Mouse (Mus musculus) heart, embryonic 12.5 days (tissue): ENCODE data around the gene Spsb4. TPM values are rescaled to one million over a fixed set of nuclear protein-coding genes. Genes with fewer than 3 reads are reported as not detected.

Experiments
- ATAC-seq: fragments of 200-750 bp; cut with Nextera tagmentation; 2 replicates; pipeline ENCODE4 v1.8.0; 2017; ENCODE audit warnings: moderate TSS enrichment, moderate library complexity; ENCODE audit not compliant: insufficient number of reproducible peaks, low FRiP score
- H3K27ac ChIP-seq: fragments of 300-500 bp; sonication (generic); 2 replicates; pipeline ENCODE4 v1.5.1; 2016; ENCODE audit warnings: mild to moderate bottlenecking, moderate library complexity; ENCODE audit not compliant: poor library complexity, severe bottlenecking
- H3K27me3 ChIP-seq: fragments of 300-500 bp; sonication (generic); replicated peaks from 2 replicates; pipeline ENCODE4 v1.6.1; 2016; ENCODE audit warnings: mild to moderate bottlenecking, moderate library complexity
- H3K36me3 ChIP-seq: fragments of 300-500 bp; sonication (generic); 2 replicates; pipeline ENCODE4 v1.6.1; 2016; ENCODE audit warnings: mild to moderate bottlenecking, moderate library complexity
- H3K4me1 ChIP-seq: fragments of 300-500 bp; sonication (generic); replicated peaks from 2 replicates; pipeline ENCODE4 v1.6.1; 2016; ENCODE audit warnings: mild to moderate bottlenecking
- H3K4me2 ChIP-seq: fragments of 300-500 bp; sonication (generic); 2 replicates; pipeline ENCODE4 v1.6.1; 2016; ENCODE audit warnings: mild to moderate bottlenecking, moderate library complexity
- H3K4me3 ChIP-seq: fragments of 300-500 bp; sonication (generic); 2 replicates; pipeline ENCODE4 v1.5.1; 2016; ENCODE audit warnings: mild to moderate bottlenecking
- H3K9ac ChIP-seq: fragments of 300-500 bp; sonication (generic); 2 replicates; pipeline ENCODE4 v1.6.1; 2016; ENCODE audit warnings: mild to moderate bottlenecking, moderate library complexity
- H3K9me3 ChIP-seq: fragments of 300-500 bp; sonication (generic); replicated peaks from 2 replicates; pipeline ENCODE4 v1.6.1; 2016; ENCODE audit warnings: mild to moderate bottlenecking, moderate library complexity
- WGBS: fragments of 180-500 bp; shearing (Covaris S2); methylation state at CpG from one replicate; pipeline ENCODE4 v1.1.7; 2016; 5-methylcytosine and 5-hydroxymethylcytosine counted together
- polyA plus RNA-seq: library from polyadenylated mRNA; unstranded; fragments of >200 nt; fragmentation: Nextera tagmentation; extraction: Ambion mirVana; gene quantifications from 2 replicates; pipeline ENCODE4 v1.2.1, GENCODE M21; 2016

Spsb4 gene
- polyA plus RNA-seq, 1 experiment from 2014 or later, result 67.6 TPM

GRCm38 (mm10) chr9:97038010-97038409 is 19.4 kb upstream of the Spsb4 start:
- Histone ChIP-seq H3K9me3 (no peaks in the 10 kb centered on the region), H3K27me3 (no peaks in the 10 kb centered on the region), H3K27ac (no peak overlapping the region), H3K4me2 (no peak overlapping the region), H3K9ac (no peak overlapping the region), H3K4me1 (no peaks in the 10 kb centered on the region), H3K36me3 (no peaks in the 10 kb centered on the region), H3K4me3 (no peak overlapping the region)
- 81% methylated on average over 3 of the region's 3 CpGs for WGBS
- ATAC-seq, result no peak

GRCm38 (mm10) chr9:97036656-97037055 is 18.0 kb upstream of the Spsb4 start:
- WGBS, result 81% methylated on average over 7 of the region's 7 CpGs
- H3K4me1 ChIP-seq, result no peaks in the 10 kb centered on the region
- H3K36me3 ChIP-seq, result no peaks in the 10 kb centered on the region
- H3K4me3 ChIP-seq, result no peak overlapping the region
- H3K9ac ChIP-seq, result no peak overlapping the region
- ATAC-seq, result no peak
- no peaks in the 10 kb centered on the region for H3K27me3 ChIP-seq
- no peak overlapping the region for H3K27ac ChIP-seq
- no peaks in the 10 kb centered on the region for H3K9me3 ChIP-seq
- no peak overlapping the region for H3K4me2 ChIP-seq

GRCm38 (mm10) chr9:97027361-97027760 is 8.7 kb upstream of the Spsb4 start:
- no peaks in the 10 kb centered on the region for H3K36me3 ChIP-seq
- WGBS, result 75% methylated on average over 12 of the region's 12 CpGs

GRCm38 (mm10) chr9:97026006-97026405 is 7.4 kb upstream of the Spsb4 start:
- H3K9ac ChIP-seq, result no peak overlapping the region
- H3K27ac ChIP-seq, result no peak overlapping the region
- peaks cover 3% of the 10 kb centered on the region for H3K9me3 ChIP-seq
- no peaks in the 10 kb centered on the region for H3K4me1 ChIP-seq
- H3K27me3 ChIP-seq, result no peaks in the 10 kb centered on the region; the same call in 1 of the 2 replicates
- WGBS, result 74% methylated on average over 4 of the region's 4 CpGs
- H3K36me3 ChIP-seq, result no peaks in the 10 kb centered on the region
- no peak overlapping the region for H3K4me2 ChIP-seq
- H3K4me3 ChIP-seq, result no peak overlapping the region
- ATAC-seq, result no peak

More at GRCm38 (mm10) chr9:97027361-97027760, 8.7 kb upstream of the Spsb4 start:
- Histone ChIP-seq H3K4me2 (no peak overlapping the region), H3K4me1 (no peaks in the 10 kb centered on the region), H3K9me3 (peaks cover 3% of the 10 kb centered on the region), H3K9ac (no peak overlapping the region), H3K4me3 (no peak overlapping the region), H3K27ac (no peak overlapping the region), H3K27me3 (no peaks in the 10 kb centered on the region; the same call in 1 of the 2 replicates)
- no peak for ATAC-seq

- Histone ChIP-seq H3K4me3 (no peak overlapping the region), H3K9ac (no peak overlapping the region), H3K36me3 (no peaks in the 10 kb centered on the region), H3K9me3 (peaks cover 3% of the 10 kb centered on the region), H3K27ac (no peak overlapping the region), H3K4me2 (no peak overlapping the region), H3K27me3 (no peaks in the 10 kb centered on the region; the same call in 1 of the 2 replicates), H3K4me1 (peaks cover 5% of the 10 kb centered on the region)
- ATAC-seq, result no peak
- WGBS, result 56% methylated on average over 7 of the region's 7 CpGs
These were observed 5.8 kb upstream of the Spsb4 start for GRCm38 (mm10) chr9:97024451-97024850.

- H3K4me3 ChIP-seq, result no peak overlapping the region
- no peaks in the 10 kb centered on the region for H3K36me3 ChIP-seq
- H3K9me3 ChIP-seq, result peaks cover 3% of the 10 kb centered on the region
- no peaks in the 10 kb centered on the region; the same call in 1 of the 2 replicates for H3K27me3 ChIP-seq
- no peak overlapping the region for H3K4me2 ChIP-seq
- no peak for ATAC-seq
- no peak overlapping the region for H3K9ac ChIP-seq
- WGBS, result 88% methylated on average over 4 of the region's 4 CpGs
- H3K4me1 ChIP-seq, result peaks cover 11% of the 10 kb centered on the region
- no peak overlapping the region for H3K27ac ChIP-seq
These were observed 4.3 kb upstream of the Spsb4 start for GRCm38 (mm10) chr9:97022948-97023347.

- Histone ChIP-seq H3K9me3 (peaks cover 3% of the 10 kb centered on the region), H3K4me1 (peaks cover 11% of the 10 kb centered on the region), H3K27me3 (no peaks in the 10 kb centered on the region; the same call in 1 of the 2 replicates), H3K27ac (no peak overlapping the region), H3K4me2 (no peak overlapping the region), H3K9ac (no peak overlapping the region), H3K4me3 (no peak overlapping the region), H3K36me3 (no peaks in the 10 kb centered on the region)
- ATAC-seq, result no peak
- 80% methylated on average over 5 of the region's 5 CpGs for WGBS
These were observed 3.7 kb upstream of the Spsb4 start for GRCm38 (mm10) chr9:97022371-97022770.

- H3K27me3 ChIP-seq, result no peaks in the 10 kb centered on the region; the same call in 1 of the 2 replicates
- H3K27ac ChIP-seq, result no peak overlapping the region
- WGBS, result 73% methylated on average over 8 of the region's 8 CpGs
- H3K4me1 ChIP-seq, result peaks cover 30% of the 10 kb centered on the region
- no peak overlapping the region for H3K9ac ChIP-seq
- no peaks in the 10 kb centered on the region for H3K36me3 ChIP-seq
- H3K9me3 ChIP-seq, result no peaks in the 10 kb centered on the region
- no peak for ATAC-seq
- H3K4me2 ChIP-seq, result no peak overlapping the region
- H3K4me3 ChIP-seq, result no peak overlapping the region
These were observed 1.5 kb upstream of the Spsb4 start for GRCm38 (mm10) chr9:97020152-97020551.

GRCm38 (mm10) chr9:97019686-97020085 is 1.0 kb upstream of the Spsb4 start:
- ATAC-seq, result no peak
- Histone ChIP-seq H3K9ac (no peak overlapping the region), H3K9me3 (no peaks in the 10 kb centered on the region), H3K4me1 (peaks cover 30% of the 10 kb centered on the region), H3K4me2 (peak overlapping the region; percentile 78; the same call in 1 of the 2 replicates), H3K4me3 (no peak overlapping the region), H3K36me3 (no peaks in the 10 kb centered on the region), H3K27me3 (no peaks in the 10 kb centered on the region; the same call in 1 of the 2 replicates), H3K27ac (no peak overlapping the region)
- 46% methylated on average over 2 of the region's 2 CpGs for whole genome bisulfite sequencing

GRCm38 (mm10) chr9:97019231-97019630 is 588 bp upstream of the Spsb4 start:
- peak overlapping the region; percentile 58 for H3K9ac ChIP-seq
- H3K4me3 ChIP-seq, result peak overlapping the region; percentile 70
- peak overlapping the region; percentile 21; the same call in 1 of the 2 replicates for H3K27ac ChIP-seq
- H3K27me3 ChIP-seq, result no peaks in the 10 kb centered on the region; the same call in 1 of the 2 replicates
- 2% methylated on average over 11 of the region's 11 CpGs for WGBS
- H3K4me2 ChIP-seq, result peak overlapping the region; percentile 78
- peaks cover 30% of the 10 kb centered on the region for H3K4me1 ChIP-seq
- H3K9me3 ChIP-seq, result no peaks in the 10 kb centered on the region
- H3K36me3 ChIP-seq, result no peaks in the 10 kb centered on the region
- ATAC-seq, result 0 out of 2 replicates have a peak, but pooled peaks have one; percentile 1

GRCm38 (mm10) chr9:97017811-97018641 is 617 bp downstream of the Spsb4 start:
- Histone ChIP-seq H3K4me2 (peak overlapping the region; percentile 78), H3K36me3 (no peaks in the 10 kb centered on the region), H3K27ac (peak overlapping the region; percentile 90), H3K27me3 (no peaks in the 10 kb centered on the region; the same call in 1 of the 2 replicates), H3K9me3 (no peaks in the 10 kb centered on the region), H3K4me1 (peaks cover 41% of the 10 kb centered on the region), H3K4me3 (peak overlapping the region; percentile 70), H3K9ac (peak overlapping the region; percentile 87)
- peak; percentile 57 for ATAC-seq
- WGBS, result 0% methylated on average over 62 of the region's 62 CpGs
